Mouse (Mus musculus): ENCODE measurements at regions not wholly inside any gene's neighbourhood (a gene's known extent, or its start where the extent isn't known, plus 50 kb on each side); places are given as distances from the start of the nearest gene placed in this dataset.

GRCm38 (mm10) chr11:22661713-22662551, 150.0 kb downstream of the Tmem17 start:
- ATAC-seq (replicated peaks in 1 of 2; ENCODE audit: insufficient read depth in 1 of 2, low FRiP score in 2 of 2, low TSS enrichment in 1 of 2, low read depth in 1 of 2, poor library complexity in 2 of 2, severe bottlenecking in 2 of 2): no peak

GRCm38 (mm10) chr11:22665978-22666377, 154.1 kb downstream of the Tmem17 start:
- peak; percentile 94 to 95 for ATAC-seq (replicated peaks in 1 of 2; ENCODE audit: insufficient read depth in 1 of 2, low FRiP score in 2 of 2, low TSS enrichment in 1 of 2, low read depth in 1 of 2, poor library complexity in 2 of 2, severe bottlenecking in 2 of 2)

GRCm38 (mm10) chr11:22666378-22666777, 154.5 kb downstream of the Tmem17 start:
- ATAC-seq (replicated peaks in 1 of 2; ENCODE audit: insufficient read depth in 1 of 2, low FRiP score in 2 of 2, low TSS enrichment in 1 of 2, low read depth in 1 of 2, poor library complexity in 2 of 2, severe bottlenecking in 2 of 2): no peak

- ATAC-seq (replicated peaks in 1 of 2; ENCODE audit: insufficient read depth in 1 of 2, low FRiP score in 2 of 2, low TSS enrichment in 1 of 2, low read depth in 1 of 2, poor library complexity in 2 of 2, severe bottlenecking in 2 of 2): no peak
Observed at GRCm38 (mm10) chr11:22668220-22668619, 156.3 kb downstream of the Tmem17 start.

GRCm38 (mm10) chr11:22669267-22669666, 157.4 kb downstream of the Tmem17 start:
- ATAC-seq (replicated peaks in 1 of 2; ENCODE audit: insufficient read depth in 1 of 2, low FRiP score in 2 of 2, low TSS enrichment in 1 of 2, low read depth in 1 of 2, poor library complexity in 2 of 2, severe bottlenecking in 2 of 2): no peak

GRCm38 (mm10) chr11:22671791-22672490, 160.1 kb downstream of the Tmem17 start:
- no peak for ATAC-seq (replicated peaks in 1 of 2; ENCODE audit: insufficient read depth in 1 of 2, low FRiP score in 2 of 2, low TSS enrichment in 1 of 2, low read depth in 1 of 2, poor library complexity in 2 of 2, severe bottlenecking in 2 of 2)

- peak; percentile 68 to 70 for ATAC-seq (replicated peaks in 1 of 2; ENCODE audit: insufficient read depth in 1 of 2, low FRiP score in 2 of 2, low TSS enrichment in 1 of 2, low read depth in 1 of 2, poor library complexity in 2 of 2, severe bottlenecking in 2 of 2)
Observed at GRCm38 (mm10) chr11:22675047-22675446, 163.2 kb downstream of the Tmem17 start.

- ATAC-seq (replicated peaks in 1 of 2; ENCODE audit: insufficient read depth in 1 of 2, low FRiP score in 2 of 2, low TSS enrichment in 1 of 2, low read depth in 1 of 2, poor library complexity in 2 of 2, severe bottlenecking in 2 of 2): no peak
Observed at GRCm38 (mm10) chr11:22675754-22676153, 163.9 kb downstream of the Tmem17 start.

- ATAC-seq (replicated peaks in 1 of 2; ENCODE audit: insufficient read depth in 1 of 2, low FRiP score in 2 of 2, low TSS enrichment in 1 of 2, low read depth in 1 of 2, poor library complexity in 2 of 2, severe bottlenecking in 2 of 2): peak in 1 of 2 experiments; percentile 32; a peak in 1 of 4 replicates
Observed at GRCm38 (mm10) chr11:22677337-22677736, 165.4 kb downstream of the Tmem17 start.

GRCm38 (mm10) chr11:22684576-22684975, 172.7 kb downstream of the Tmem17 start:
- ATAC-seq (replicated peaks in 1 of 2; ENCODE audit: insufficient read depth in 1 of 2, low FRiP score in 2 of 2, low TSS enrichment in 1 of 2, low read depth in 1 of 2, poor library complexity in 2 of 2, severe bottlenecking in 2 of 2): no peak

GRCm38 (mm10) chr11:22690829-22691228, 169.9 kb downstream of the B3gnt2 start:
- ATAC-seq (replicated peaks in 1 of 2; ENCODE audit: insufficient read depth in 1 of 2, low FRiP score in 2 of 2, low TSS enrichment in 1 of 2, low read depth in 1 of 2, poor library complexity in 2 of 2, severe bottlenecking in 2 of 2): no peak

GRCm38 (mm10) chr11:22692281-22692857, 168.4 kb downstream of the B3gnt2 start:
- ATAC-seq (replicated peaks in 1 of 2; ENCODE audit: insufficient read depth in 1 of 2, low FRiP score in 2 of 2, low TSS enrichment in 1 of 2, low read depth in 1 of 2, poor library complexity in 2 of 2, severe bottlenecking in 2 of 2): no peak

- ATAC-seq (replicated peaks in 1 of 2; ENCODE audit: insufficient read depth in 1 of 2, low FRiP score in 2 of 2, low TSS enrichment in 1 of 2, low read depth in 1 of 2, poor library complexity in 2 of 2, severe bottlenecking in 2 of 2): peak; percentile 93 to 94
Observed at GRCm38 (mm10) chr11:22692941-22693341, 167.8 kb downstream of the B3gnt2 start.

- peak; percentile 35 to 61 for ATAC-seq (replicated peaks in 1 of 2; ENCODE audit: insufficient read depth in 1 of 2, low FRiP score in 2 of 2, low TSS enrichment in 1 of 2, low read depth in 1 of 2, poor library complexity in 2 of 2, severe bottlenecking in 2 of 2)
Observed at GRCm38 (mm10) chr11:22693376-22693775, 167.4 kb downstream of the B3gnt2 start.

GRCm38 (mm10) chr11:22693984-22694383, 166.8 kb downstream of the B3gnt2 start:
- ATAC-seq (replicated peaks in 1 of 2; ENCODE audit: insufficient read depth in 1 of 2, low FRiP score in 2 of 2, low TSS enrichment in 1 of 2, low read depth in 1 of 2, poor library complexity in 2 of 2, severe bottlenecking in 2 of 2): no peak

GRCm38 (mm10) chr11:22694829-22695228, 165.9 kb downstream of the B3gnt2 start:
- ATAC-seq (replicated peaks in 1 of 2; ENCODE audit: insufficient read depth in 1 of 2, low FRiP score in 2 of 2, low TSS enrichment in 1 of 2, low read depth in 1 of 2, poor library complexity in 2 of 2, severe bottlenecking in 2 of 2): peak in 1 of 2 experiments; percentile 30; a peak in 1 of 4 replicates

GRCm38 (mm10) chr11:22695237-22695636, 165.5 kb downstream of the B3gnt2 start:
- ATAC-seq (replicated peaks in 1 of 2; ENCODE audit: insufficient read depth in 1 of 2, low FRiP score in 2 of 2, low TSS enrichment in 1 of 2, low read depth in 1 of 2, poor library complexity in 2 of 2, severe bottlenecking in 2 of 2): no peak
